Mouse (Mus musculus) heart, postnatal 4 days (tissue): Measurements from ENCODE around the gene Dchs1. TPM values are rescaled to one million over a fixed set of nuclear protein-coding genes. Genes with fewer than 3 reads are reported as not detected.

Experiments used
- total RNA-seq, 2 experiments: library from RNA; stranded (reverse); gene quantifications; 2 replicates each; pipeline ENCODE4 v1.2.3; 2021

The Dchs1 gene
- total RNA-seq, 2 experiments from 2014 or later, result 36.3 to 40.0 TPM

Other genes with a start within 250 kb of the Dchs1 start
- 100 to 1,000 TPM; 101 to 103 TPM for gene Smpd1, start 233.3 kb downstream of the Dchs1 start, total RNA-seq
- gene Apbb1, start 206.0 kb downstream of the Dchs1 start, total RNA-seq, result 10 to 100 TPM; 57.5 to 59.1 TPM
- under 1 TPM; 0.23 to 0.60 TPM for gene Hpx, start 187.5 kb downstream of the Dchs1 start, total RNA-seq
- gene Trim3, start 154.1 kb downstream of the Dchs1 start, total RNA-seq, result 10 to 100 TPM; 33.5 to 34.7 TPM
- 100 to 1,000 TPM in 1 of 2 experiments, 10 to 100 TPM in 1; 97.6 to 101 TPM for gene Timm10b, start 147.6 kb downstream of the Dchs1 start, total RNA-seq
- gene Arfip2, start 147.2 kb downstream of the Dchs1 start, total RNA-seq, result 10 to 100 TPM; 32.6 to 32.9 TPM
- gene Gm45799, start 147.1 kb downstream of the Dchs1 start, total RNA-seq, result 1 to 10 TPM; 1.6 to 1.9 TPM
- gene Dnhd1, start 136.8 kb downstream of the Dchs1 start, total RNA-seq, result 1 to 10 TPM in 1 of 2 experiments, under 1 TPM in 1; 0.79 to 1.5 TPM
- gene Ilk, start 51.1 kb downstream of the Dchs1 start, total RNA-seq, result 100 to 1,000 TPM; 214 to 215 TPM
- gene Rrp8, start 50.3 kb downstream of the Dchs1 start, total RNA-seq, result 10 to 100 TPM; 15.1 to 17.8 TPM
- 100 to 1,000 TPM; 122 to 125 TPM for gene Taf10, start 43.3 kb downstream of the Dchs1 start, total RNA-seq
- gene Tpp1, start 35.4 kb downstream of the Dchs1 start, total RNA-seq, result 10 to 100 TPM; 40.5 to 42.2 TPM
- 100 to 1,000 TPM; 106 to 111 TPM for gene Mrpl17, start 23.4 kb upstream of the Dchs1 start, total RNA-seq
- gene Gm4070, start 166.3 kb upstream of the Dchs1 start, total RNA-seq, result 1 to 10 TPM; 3.9 to 5.4 TPM